Mouse (Mus musculus) G1E (cell line): Measurements from ENCODE around the gene Dcaf5.

Source experiments
- CTCF ChIP-seq: IDR thresholded peaks from 2 replicates; pipeline ENCODE4 v1.5.1; 2012; ENCODE audit warnings: low read depth, low read length, inconsistent platforms, mixed read lengths
- POLR2AphosphoS5 ChIP-seq: IDR thresholded peaks from 2 replicates; pipeline ENCODE4 v1.6.1; 2012; ENCODE audit warnings: low read depth, low read length, inconsistent platforms; ENCODE audit not compliant: insufficient replicate concordance
- TAL1 ChIP-seq: conservative IDR thresholded peaks from 2 replicates; pipeline ENCODE4 v1.6.1; 2012; ENCODE audit warnings: low read depth, low read length, inconsistent platforms, mixed read lengths

DNA sequence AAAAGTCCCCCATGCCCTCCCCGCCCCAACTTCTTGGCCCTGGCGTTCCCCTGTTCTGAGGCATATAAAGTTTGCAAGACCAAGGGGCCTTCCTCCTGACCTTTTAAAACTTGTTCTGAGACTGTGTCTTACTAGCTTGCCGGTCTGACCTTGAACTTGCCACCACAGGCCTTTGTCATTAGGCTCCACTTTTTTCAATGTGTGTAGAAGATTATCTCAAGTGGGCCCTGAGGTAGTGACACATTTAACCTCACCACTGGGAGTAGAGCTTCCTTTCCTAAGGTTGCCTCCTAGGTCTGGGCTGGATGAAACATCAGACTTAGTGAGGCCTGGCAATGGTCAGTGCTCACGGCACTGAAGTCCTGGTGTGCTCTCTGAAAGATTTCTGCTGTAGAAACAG, 69.2 kb downstream of the Dcaf5 start:
- no peak for TF ChIP-seq CTCF
- TF ChIP-seq POLR2AphosphoS5, result no peak
- no peak for TF ChIP-seq TAL1
